Mouse (Mus musculus) layer of hippocampus, adult 9-11 months (tissue): ENCODE measurements around the gene Tmem236.
"Not testable (repeated sequence)": the region's sequence is repeated elsewhere in the genome, so short reads cannot be mapped to it uniquely, and the experiment has no call there.

ENCODE experiments used
- DNase-seq: peaks from one replicate; pipeline ENCODE4 v3.0.0; 2022

Gene Tmem236

DNA sequence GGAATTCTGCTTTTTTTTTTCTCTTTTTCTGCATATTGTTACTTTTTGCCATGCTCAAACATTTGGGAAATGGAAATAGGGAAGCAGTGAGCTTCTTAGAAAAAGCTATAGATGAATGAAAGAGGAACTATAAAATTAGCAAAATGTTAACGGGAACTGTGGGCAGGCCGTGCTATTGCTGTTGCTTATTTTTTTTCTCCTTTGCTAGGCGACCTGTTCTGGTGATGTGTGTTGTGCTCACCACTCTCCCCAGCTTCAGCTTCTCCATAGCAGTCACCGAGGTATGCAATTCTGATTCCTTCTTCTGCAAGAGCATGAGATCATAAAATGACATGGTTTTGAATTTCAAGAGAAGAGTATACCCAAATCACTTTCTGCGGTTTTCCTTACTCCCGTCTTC lies 17.7 kb downstream of the Tmem236 start:
- no peak for DNase-seq

DNA sequence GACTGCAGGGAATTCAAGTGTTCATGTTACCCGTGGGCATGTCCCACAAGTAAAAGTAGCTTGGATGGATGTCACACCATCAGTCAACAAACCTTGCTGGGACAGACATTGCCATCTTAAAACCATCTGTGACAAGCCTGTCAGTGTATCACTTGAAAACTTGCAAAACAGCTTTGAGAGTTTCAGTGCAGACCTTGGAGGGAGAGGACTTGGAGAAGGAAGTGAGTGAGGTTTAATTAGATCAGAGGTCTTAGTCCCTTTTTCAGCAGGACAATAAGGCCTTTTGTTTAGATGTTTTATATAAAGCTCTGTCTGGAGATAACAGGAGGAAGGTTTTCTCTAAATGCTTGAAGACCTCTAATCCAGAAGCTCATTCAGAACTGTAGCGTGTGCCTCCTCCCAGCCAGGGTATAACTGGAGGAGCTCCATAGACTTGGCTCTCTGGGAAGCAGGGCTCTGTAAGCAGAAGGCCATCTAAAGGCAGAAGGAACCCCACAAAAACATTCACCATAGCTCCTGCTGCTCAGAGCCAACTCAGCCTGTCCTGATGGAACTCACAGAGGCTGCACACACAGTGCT lies 24.1 kb downstream of the Tmem236 start:
- not testable (repeated sequence) for DNase-seq

DNA sequence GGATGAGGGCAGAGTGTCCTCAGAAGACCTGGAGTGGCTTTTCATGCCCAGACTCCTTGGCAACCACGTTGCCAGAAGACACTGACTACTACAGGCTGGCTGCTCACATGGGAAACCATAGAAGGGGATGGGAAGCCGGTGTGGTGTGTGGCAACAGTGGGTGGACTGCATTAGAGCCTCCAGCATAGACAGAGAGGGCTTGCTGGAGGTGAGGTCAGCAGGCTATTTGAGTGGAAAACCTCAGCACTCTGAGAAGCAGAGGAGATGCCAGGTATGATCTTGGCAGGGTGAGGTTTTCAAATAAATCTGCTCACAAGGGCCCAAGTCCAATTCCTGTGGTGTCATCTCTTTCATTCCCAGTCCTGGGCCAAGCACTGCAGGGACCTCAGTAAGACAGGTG lies 25.3 kb downstream of the Tmem236 start:
- no peak for DNase-seq

DNA sequence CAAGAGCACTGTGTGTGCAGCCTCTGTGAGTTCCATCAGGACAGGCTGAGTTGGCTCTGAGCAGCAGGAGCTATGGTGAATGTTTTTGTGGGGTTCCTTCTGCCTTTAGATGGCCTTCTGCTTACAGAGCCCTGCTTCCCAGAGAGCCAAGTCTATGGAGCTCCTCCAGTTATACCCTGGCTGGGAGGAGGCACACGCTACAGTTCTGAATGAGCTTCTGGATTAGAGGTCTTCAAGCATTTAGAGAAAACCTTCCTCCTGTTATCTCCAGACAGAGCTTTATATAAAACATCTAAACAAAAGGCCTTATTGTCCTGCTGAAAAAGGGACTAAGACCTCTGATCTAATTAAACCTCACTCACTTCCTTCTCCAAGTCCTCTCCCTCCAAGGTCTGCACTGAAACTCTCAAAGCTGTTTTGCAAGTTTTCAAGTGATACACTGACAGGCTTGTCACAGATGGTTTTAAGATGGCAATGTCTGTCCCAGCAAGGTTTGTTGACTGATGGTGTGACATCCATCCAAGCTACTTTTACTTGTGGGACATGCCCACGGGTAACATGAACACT lies 26.6 kb downstream of the Tmem236 start:
- not testable (repeated sequence) for DNase-seq

DNA sequence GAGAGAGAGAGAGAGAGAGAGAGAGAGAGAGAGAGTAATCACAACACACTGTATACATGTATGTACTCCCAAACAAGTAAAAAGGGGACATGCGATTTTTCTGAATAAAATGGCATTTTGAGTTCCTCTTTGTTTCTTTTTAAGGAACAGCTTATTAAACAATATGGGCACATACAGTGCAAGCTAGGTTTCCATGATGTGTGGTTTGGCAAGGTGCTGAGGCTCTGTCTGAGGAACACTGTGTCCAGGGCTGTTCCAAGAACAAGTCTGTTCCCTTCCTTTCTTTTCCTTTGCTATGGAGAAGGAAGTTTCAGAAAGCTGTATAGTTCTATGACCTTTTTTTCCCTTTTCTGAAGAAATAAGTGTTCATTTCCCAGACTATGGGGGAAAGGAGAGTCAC lies 30.0 kb downstream of the Tmem236 start:
- no peak for DNase-seq

DNA sequence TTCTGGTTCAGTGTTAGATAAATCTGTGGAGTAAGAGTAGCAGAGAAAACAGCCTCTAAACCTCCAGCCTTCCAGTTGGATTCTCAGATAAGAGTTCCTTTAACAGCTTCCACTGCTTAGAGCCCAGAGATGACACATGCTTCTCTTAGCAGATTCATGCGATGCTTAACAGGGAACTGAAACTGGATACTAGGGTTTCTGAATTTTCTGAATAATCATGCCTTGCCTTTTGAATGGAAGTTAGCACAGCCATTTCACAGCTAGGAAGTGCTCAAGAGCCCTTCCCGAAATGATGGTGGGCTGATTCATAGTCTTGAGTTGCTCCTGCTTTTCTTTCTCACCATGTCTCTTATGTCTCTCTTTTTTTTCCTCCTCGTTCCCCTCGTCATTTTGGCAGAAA lies 32.5 kb downstream of the Tmem236 start:
- no peak for DNase-seq

DNA sequence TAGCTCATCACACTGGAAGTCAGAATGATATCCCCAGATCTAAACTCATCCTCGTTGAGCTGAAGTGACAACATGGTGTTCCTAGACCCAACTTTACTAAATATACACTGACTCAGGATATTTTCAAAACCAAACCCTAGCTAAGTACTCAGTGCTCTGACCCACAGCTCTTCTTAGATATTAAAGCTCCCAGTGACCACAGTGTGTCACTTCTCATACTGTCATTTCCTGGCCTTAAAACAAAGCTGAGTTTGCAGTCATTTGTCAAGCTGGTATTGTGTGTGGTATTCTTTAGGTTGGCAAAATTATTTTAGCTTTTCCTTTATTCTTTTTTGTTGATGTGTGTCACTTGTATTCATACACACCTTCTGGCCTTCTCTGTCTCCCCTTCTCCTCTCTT lies 36.4 kb downstream of the Tmem236 start:
- no peak for DNase-seq

DNA sequence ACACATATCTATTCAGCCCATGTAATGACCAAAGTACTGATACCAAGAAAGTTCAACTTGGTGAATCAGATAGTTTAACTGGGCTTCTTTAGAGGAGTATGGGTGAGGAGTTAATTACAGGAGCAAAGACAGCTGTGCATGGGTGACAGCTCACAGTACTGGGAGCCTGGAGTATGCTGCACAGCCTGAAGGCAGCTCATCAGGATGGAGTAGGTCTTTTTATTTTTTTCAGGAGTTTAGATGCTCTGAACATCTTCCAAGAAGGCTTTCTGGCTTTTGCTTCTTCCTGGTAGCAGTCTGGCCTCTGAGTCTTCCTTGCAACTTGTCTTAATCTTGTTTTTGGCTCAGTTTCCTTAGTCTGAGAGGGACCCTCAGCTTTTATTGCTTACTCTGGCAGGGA lies 37.3 kb downstream of the Tmem236 start:
- no peak for DNase-seq

DNA sequence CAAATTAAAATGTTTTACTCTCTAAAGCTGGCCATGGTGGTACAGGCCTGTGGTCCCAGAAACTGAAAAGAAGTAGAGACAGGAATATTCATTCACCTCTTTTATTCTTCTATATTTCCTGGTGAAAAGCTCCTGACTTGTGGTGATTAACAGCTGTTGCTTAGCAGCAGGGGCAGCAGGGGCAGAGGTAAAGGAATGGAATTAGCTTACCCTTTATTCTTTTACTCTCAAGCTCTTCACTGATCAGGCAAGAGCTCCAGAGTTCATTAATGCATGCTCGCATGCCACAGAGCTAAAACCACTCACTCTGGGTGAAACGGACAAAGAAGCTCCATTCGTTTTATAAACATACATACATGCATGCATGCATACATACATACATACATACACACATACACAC lies 40.4 kb downstream of the Tmem236 start:
- no peak for DNase-seq

DNA sequence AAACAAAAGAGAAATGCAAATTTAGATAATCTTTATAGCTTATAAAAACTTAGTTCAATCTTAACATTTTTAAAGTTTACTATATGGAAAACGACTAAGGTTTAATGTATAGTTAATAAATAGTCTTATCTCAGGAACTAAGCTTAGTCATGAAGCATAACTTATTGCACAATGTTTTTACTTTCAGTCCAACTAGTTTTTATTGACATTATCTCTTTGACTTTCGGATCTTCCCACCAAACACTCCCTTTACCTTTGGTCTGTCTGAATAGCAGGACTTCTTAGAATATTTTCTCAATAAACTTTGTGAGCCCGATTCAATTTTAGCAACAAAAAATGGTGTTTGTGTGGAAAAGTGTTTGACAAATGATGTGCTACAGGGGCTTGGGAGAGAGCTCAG lies 42.3 kb downstream of the Tmem236 start:
- DNase-seq, result no peak

DNA sequence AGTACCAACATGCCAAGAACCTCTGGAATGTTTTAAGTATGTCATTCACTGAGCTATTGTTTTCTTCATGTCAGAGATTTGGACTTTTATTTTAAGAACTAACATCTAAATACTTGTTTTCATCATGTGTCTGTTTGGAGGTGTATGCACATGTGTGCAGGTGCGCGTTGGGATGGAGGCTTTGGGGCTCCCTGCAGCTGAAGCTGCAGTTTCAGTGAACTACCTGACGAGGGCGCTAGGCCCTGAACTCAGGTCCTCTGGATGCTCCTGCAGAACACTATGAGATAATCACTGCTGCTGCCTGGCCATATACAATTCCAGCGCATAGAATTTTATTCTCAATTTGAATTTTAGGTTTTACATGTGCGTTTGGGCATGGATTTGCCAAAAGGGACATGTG lies 43.8 kb downstream of the Tmem236 start:
- DNase-seq, result no peak

DNA sequence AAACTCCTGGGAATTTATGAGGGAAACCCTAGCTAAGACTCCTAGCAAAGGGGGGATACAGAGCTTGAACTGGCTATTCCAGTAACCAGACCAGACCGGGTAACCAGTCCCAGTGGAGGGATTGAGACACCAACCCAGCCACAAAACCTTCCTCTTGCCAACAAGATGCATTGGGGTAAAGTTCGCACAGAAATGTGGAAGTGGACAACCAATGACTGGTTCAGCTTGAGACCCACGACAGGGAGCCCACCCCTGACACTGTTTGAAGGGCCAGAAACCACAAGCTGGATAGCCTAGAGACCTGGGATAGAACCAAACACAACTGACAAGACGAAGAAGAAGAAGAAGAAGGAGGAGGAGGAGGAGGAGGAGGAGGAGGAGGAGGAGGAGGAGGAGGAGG lies 50.1 kb downstream of the Tmem236 start:
- no peak for DNase-seq

DNA sequence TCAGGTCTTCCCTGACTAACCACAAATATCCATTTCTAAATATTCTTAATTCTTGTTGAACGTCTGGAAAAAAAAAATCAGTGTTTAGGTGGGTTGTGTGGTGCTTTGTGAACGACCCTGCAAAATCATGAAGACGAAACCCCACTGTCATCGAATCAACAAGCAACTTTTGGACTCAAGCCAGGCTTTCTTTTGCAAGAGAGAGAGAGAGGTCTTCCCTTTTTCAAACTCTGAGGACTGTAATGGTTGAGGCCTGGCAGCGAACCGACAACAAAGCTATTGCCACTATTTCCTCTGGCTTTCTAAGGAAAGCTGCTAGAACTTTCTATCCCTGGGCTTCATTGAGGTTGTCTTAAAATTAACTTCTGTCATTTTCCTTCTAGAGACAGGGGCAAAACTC lies 54.2 kb downstream of the Tmem236 start:
- no peak for DNase-seq

DNA sequence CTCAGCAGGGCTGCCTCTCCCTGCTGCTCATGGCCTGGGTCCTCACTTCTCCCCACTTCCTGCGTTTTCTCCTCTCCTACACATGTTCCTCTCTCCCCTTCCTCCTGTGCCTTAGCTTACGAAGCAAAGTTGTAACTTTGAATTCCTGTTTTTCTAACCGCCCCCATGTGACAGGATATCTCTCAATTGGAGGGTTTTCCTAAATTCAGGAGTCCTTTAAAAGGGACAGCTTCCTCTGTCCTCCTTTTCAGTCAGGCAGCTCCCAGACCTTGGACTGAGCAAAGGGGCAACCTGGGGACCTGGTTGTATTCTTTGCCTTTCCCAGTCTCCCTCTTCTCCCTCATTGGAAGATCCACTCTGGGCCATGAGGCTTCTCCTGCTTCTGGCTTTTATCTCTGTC lies 54.8 kb downstream of the Tmem236 start, which contains the start of gene Mrc1:
Mrc1 (plus strand) TSS at position 244 of the 400 bp plus-strand sequence.
- no peak for DNase-seq

DNA sequence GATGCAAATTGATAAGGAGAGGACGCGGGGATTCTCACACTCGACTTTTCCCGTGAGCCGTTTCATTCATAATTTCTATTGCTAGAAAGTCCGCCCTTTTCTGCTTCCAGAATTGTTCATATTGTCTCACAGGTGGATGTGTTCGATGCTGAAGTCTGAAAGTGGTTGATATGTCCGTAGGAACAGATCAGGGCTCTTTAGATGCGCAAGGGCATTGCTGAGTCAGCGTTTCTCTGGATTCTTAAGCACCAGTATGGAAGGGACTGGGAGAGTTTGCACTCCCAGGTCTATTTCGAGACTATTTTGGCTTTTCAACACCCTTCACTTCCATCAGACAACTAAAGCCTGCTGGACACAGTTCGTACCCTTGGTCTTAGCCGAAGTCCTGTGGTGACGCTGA lies 55.7 kb downstream of the Tmem236 start:
- DNase-seq, result no peak

DNA sequence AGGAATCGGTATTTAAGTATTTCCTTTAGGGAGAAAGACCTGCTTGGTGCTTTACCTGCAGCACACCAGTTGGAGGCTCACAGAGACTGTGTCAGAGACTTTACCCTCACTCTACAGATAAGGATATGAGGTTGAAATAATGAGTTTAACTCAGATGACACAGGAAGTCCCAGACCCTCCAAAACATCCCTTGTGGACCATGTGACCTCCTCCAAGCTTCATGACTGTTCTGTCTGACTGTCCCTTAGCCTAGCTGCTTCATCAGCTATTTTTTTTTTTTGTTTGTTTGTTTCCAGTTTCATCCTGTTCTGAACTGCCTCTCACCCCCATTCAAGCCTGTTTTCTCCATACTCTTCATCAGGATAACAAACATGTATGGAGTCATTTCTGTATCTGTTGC lies 58.6 kb downstream of the Tmem236 start:
- DNase-seq, result no peak

DNA sequence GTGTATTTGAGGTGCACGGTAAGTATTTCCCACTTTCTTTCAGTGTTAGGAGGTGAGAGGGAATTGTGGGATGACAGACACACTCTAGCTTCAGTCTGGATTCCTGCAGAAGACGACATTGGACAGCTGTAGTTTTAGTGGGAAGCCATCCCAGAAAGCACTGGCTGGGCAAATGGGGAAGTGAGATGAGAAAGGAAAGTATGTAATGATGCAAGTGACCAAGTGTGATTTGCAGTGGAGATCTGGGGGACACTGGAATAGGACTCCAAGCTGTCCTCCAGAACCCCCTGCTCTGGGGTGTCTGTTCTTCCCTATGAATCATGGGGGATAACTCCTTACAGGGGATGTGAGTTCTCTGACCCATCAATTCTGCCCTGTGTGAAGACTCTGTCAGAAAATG lies 59.7 kb downstream of the Tmem236 start:
- DNase-seq, result no peak

DNA sequence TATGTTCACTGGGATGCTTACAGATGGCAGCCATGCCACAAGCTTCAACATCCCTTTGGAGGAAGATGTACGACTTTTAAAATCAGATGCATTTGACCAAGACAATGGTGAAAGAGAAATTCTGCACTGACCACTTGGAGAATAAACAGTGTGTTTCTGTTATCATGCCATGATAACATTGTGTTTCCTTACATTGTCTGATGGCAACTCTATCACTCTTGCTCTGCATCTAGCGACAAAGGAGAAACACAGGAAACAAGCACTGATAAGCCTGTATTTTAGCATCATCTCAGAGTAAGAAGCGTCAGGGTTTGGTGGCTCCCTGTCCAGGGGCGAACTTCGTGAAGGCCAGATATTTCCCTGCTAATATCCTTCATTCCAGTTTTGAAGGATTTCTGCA lies 61.0 kb downstream of the Tmem236 start:
- no peak for DNase-seq

DNA sequence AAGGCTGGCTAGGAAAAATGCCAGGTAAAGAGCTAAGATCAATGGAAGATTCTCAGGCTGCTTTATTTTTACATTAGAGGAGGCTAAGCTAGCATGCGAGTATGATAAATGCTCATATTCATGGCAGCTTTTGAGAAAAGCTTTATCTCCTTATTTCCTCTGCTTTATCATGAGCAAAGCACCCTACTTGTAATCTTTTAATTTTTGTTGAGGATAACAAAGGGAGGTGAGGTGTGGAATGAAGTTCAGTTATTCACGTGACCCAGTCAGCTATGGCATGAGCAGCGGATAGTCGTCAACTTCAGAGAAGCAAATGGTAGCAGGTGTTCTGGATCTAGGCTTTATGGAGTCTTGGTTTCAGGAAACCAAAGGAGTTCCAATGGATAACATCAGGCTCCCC lies 62.6 kb downstream of the Tmem236 start:
- DNase-seq, result no peak

DNA sequence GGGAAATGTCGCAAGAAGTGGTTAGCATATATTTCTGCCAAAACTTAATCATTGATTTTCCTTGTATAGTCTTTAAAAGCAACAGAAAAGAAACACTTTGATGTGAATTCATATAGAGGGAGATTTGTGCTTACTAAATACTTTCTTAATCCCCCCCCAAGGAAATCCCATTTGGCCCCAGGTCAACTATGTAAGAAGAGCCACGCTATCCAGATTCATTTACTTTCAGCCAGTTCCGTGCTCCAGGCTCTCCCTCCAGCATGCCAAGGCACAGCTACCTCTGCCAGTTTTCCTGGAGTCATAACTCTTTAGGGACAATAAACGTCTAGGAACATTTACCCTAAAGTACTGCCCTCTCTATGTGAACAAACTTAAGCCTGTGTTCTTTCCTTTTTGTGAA lies 63.4 kb downstream of the Tmem236 start:
- no peak for DNase-seq

DNA sequence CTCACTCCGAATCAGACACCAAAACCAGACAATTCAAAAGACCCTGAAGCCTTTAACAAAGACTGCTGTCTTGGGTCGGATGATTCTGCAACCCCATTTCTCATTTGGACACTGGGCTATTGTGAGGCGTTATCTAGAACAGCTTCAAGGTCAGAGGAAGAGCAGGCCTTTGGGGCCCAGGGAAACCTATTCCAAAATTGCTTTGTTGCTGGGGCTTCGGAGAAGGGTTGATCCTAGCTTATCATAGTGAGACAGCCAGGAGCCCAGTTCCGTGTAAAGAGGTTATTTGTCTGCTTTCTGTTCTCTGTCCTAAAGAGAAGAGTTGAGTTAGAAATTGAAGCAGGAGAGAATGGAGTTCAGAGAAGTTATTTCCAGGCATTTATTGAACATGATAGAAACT lies 64.8 kb downstream of the Tmem236 start:
- DNase-seq, result no peak

DNA sequence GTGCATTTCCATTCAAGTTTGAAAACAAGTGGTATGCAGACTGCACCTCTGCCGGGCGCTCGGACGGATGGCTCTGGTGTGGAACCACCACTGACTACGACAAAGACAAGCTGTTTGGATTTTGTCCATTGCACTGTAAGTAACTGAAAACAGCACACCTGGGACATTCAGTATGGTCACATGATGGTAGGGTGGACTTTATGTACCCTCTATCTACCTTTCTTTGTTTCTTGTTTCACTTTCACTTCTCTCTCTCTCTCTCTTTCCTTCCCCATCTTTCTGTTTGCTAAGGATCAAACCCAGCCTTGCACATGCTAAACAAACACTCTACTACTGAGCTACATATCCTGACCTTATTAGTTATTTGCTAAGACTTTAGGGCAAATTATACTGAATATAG lies 69.8 kb downstream of the Tmem236 start:
- DNase-seq, result no peak

DNA sequence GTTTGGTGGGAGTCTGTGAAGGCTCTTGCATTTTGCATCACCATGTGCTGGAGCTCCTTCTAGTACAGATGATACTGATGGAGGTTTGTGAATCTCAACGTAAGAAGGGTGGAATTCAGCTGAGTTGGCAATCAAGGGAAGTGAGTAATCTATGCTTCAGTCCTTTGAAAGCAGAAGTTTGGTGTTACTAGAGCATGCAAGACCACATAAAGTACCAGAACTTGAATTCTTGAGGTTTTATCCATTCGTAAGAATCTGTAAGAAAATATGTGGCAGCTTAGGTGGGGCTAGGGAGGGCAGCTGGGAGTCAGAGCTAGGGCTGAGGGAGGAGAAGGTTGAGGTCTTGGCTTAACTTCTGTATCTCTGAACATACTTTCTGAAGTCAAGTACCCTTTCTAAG lies 70.3 kb downstream of the Tmem236 start:
- no peak for DNase-seq

DNA sequence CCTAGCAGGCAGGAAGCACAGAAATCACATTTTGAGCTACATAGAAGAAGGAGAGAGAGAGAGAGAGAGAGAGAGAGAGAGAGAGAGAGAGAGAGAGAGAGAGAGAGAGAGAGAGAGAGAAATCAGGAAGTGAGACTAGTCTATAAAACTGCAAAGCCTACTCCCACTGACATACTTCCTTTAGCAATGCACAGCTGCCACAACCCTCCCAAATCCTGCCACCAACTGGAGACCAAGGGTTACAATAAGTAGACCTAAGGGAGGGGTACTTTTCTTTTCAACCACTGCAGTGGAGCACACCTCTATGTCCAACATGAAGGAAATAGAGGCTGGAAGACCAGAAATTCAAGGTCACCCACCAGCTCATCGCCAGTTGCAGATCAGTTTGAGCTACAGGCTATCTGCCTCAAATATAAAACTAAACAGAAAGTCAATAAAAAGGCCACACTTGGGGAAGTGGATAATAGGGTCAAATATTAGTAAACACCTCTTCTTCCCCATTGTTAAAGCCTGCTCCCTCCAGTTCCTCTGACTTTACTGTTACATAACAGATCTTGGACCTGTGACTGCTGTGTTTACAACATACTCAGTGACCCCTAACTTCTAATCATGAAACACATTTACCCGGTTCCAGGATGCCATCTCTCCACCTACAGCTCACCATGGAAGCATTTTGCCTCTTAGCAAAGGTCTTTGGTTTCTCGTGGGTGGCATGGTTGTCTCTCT lies 75.7 kb downstream of the Tmem236 start:
- no peak for DNase-seq

DNA sequence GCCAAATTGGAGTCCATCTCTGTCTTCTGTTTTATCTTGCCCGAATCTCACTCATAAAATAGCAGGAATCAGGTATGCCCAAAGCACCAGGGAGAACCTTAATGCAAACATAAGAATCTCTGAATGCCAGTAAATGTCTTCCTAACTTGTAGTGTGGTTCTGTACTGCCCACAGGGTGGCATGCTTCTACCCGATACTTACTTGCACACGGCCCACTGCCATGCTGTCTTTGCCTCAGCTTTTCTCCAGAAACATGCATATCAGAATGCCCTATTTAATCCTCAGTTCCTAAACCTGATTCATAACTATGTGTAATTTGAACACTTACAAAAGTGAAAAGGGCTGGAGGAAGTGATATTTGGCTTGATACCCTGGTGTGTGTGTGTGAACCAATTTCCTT lies 77.6 kb downstream of the Tmem236 start:
- no peak for DNase-seq
